Mouse (Mus musculus): ENCODE measurements at regions not wholly inside any gene's neighbourhood (a gene's known extent, or its start where the extent isn't known, plus 50 kb on each side); places are given as distances from the start of the nearest gene placed in this dataset.

- 49% methylated on average over 8 of the region's 8 CpGs for WGBS
- peak; percentile 64 for DNase-seq (ENCODE audit: low spot score)
- no peak overlapping the region for H3K27ac ChIP-seq
These were observed 240.3 kb downstream of the Ttll7 start for GRCm38 (mm10) chr3:147092188-147093075.

DNA sequence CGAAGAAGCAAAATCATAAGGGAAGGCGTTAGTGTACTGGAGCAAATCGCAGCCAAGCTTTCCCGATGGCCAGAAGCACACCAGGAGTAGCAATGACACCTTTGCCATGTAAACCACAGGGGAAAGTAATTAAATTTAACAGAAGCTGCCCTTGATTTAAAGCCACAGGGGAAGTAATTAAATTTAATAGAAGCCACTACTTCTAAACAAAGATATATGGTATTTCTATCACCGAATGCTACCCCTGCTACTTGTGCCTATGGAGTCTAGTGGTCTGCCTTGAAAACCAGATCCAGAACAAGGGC is 240.9 kb downstream of the Ttll7 start:
- Histone ChIP-seq H3K4me1 (replicated peaks; ENCODE audit: insufficient read depth, low read length) (no peaks in the 10 kb centered on the region), H3K9ac (ENCODE audit: low read depth, low read length) (no peak overlapping the region), H3K27me3 (ENCODE audit: insufficient read depth, low read length) (no peaks in the 10 kb centered on the region), H3K9me3 (replicated peaks; ENCODE audit: low read length) (no peaks in the 10 kb centered on the region), H3K27ac (no peak overlapping the region), H3K4me3 (replicated peaks; ENCODE audit: low read depth, low read length) (no peak overlapping the region), H3K36me3 (ENCODE audit: insufficient read depth, low read length) (no peaks in the 10 kb centered on the region), H3K4me2 (ENCODE audit: low read length) (no peak overlapping the region)
- WGBS, result 60% methylated on average over 5 of the region's 5 CpGs
- ATAC-seq (replicated peaks; ENCODE audit: low FRiP score, low read depth) (no peak), DNase-seq (ENCODE audit: low spot score) (no peak)
- TF ChIP-seq CTCF (IDR thresholded peaks at IDR 0.05; ENCODE audit: low read depth), result no peak

More at GRCm38 (mm10) chr3:147092188-147093075, 240.3 kb downstream of the Ttll7 start:
- Histone ChIP-seq H3K27me3 (ENCODE audit: insufficient read depth, low read length) (no peaks in the 10 kb centered on the region), H3K4me3 (replicated peaks; ENCODE audit: low read depth, low read length) (no peak overlapping the region), H3K4me2 (ENCODE audit: low read length) (no peak overlapping the region), H3K4me1 (replicated peaks; ENCODE audit: insufficient read depth, low read length) (no peaks in the 10 kb centered on the region), H3K9ac (ENCODE audit: low read depth, low read length) (no peak overlapping the region), H3K36me3 (ENCODE audit: insufficient read depth, low read length) (no peaks in the 10 kb centered on the region), H3K9me3 (replicated peaks; ENCODE audit: low read length) (no peaks in the 10 kb centered on the region)
- peak; percentile 53 for TF ChIP-seq CTCF (IDR thresholded peaks at IDR 0.05; ENCODE audit: low read depth)
- ATAC-seq (replicated peaks; ENCODE audit: low FRiP score, low read depth), result no peak

GRCm38 (mm10) chr3:147096179-147096578 is 244.0 kb downstream of the Ttll7 start:
- Histone ChIP-seq H3K27me3 (ENCODE audit: insufficient read depth, low read length) (no peaks in the 10 kb centered on the region; the same call in 1 of the 2 replicates), H3K4me1 (replicated peaks; ENCODE audit: insufficient read depth, low read length) (no peaks in the 10 kb centered on the region), H3K27ac (no peak overlapping the region), H3K9me3 (replicated peaks; ENCODE audit: low read length) (no peaks in the 10 kb centered on the region), H3K4me2 (ENCODE audit: low read length) (peak overlapping the region; percentile 5; the same call in 1 of the 2 replicates), H3K36me3 (ENCODE audit: insufficient read depth, low read length) (no peaks in the 10 kb centered on the region), H3K4me3 (replicated peaks; ENCODE audit: low read depth, low read length) (no peak overlapping the region), H3K9ac (ENCODE audit: low read depth, low read length) (peak overlapping the region; percentile 10; the same call in 1 of the 2 replicates)
- TF ChIP-seq CTCF (IDR thresholded peaks at IDR 0.05; ENCODE audit: low read depth), result no peak
- 31% methylated on average over 9 of the region's 9 CpGs for WGBS
- ATAC-seq (replicated peaks; ENCODE audit: low FRiP score, low read depth) (no peak), DNase-seq (ENCODE audit: low spot score) (no peak)

DNA sequence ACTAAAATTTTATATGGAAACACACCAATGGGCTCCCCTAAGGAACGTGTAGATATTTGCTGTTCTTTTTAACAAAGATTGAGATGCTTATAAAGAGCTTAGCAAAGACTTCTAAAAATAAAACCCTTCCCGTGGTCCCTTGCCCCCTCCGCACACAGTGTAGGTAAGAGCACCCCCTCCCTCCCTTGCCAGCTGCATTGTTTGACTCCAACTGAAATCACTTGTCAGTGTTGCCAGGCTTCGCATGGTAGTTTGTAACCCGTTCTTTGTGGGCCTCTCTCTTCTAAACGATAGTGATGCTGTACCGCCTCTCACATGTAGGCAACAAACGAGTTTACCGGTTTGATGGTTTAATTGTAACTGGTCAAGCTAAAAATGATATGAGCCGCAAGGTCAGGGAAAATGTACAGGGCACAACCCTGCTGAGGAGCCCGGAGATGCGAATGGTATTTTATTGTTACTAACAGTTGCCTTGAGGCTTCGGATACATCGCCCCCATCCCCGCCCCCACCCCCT is 246.0 kb downstream of the Ttll7 start:
- DNase-seq (ENCODE audit: low spot score) (no peak), ATAC-seq (replicated peaks; ENCODE audit: low FRiP score, low read depth) (no peak)
- Histone ChIP-seq H3K4me3 (replicated peaks; ENCODE audit: low read depth, low read length) (no peak overlapping the region), H3K27me3 (ENCODE audit: insufficient read depth, low read length) (no peaks in the 10 kb centered on the region; the same call in 1 of the 2 replicates), H3K4me1 (replicated peaks; ENCODE audit: insufficient read depth, low read length) (no peaks in the 10 kb centered on the region; the same call in 1 of the 2 replicates), H3K9ac (ENCODE audit: low read depth, low read length) (no peak overlapping the region), H3K4me2 (ENCODE audit: low read length) (peak overlapping the region; percentile 32), H3K9me3 (replicated peaks; ENCODE audit: low read length) (no peaks in the 10 kb centered on the region), H3K27ac (no peak overlapping the region), H3K36me3 (ENCODE audit: insufficient read depth, low read length) (no peaks in the 10 kb centered on the region)
- WGBS, result 23% methylated on average over 15 of the region's 15 CpGs
- TF ChIP-seq CTCF (IDR thresholded peaks at IDR 0.05; ENCODE audit: low read depth), result no peak

DNA sequence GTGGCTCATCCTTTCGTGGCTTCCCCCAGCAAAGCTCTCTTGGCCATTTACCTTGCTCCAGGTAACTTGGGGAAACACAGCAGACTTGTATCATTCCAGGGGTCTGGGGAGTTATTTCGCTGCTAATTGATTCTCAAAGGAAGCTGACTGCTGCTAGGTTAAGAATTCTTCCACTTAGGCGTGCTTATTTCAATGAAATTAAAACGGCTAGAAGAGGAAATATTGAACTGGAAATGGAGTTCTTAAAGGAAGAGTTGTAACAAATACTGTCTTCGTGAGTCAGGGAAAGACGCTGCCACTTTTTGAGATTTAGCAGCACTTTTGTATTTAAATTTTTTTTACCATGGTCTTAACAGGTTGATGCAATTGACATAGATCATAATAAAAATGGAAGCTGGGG is 246.4 kb downstream of the Ttll7 start:
- ATAC-seq (replicated peaks; ENCODE audit: low FRiP score, low read depth) (no peak), DNase-seq (ENCODE audit: low spot score) (no peak)

GRCm38 (mm10) chr3:147099143-147099713 is 247.1 kb downstream of the Ttll7 start:
- peak; percentile 62 for DNase-seq (ENCODE audit: low spot score)
- Histone ChIP-seq H3K36me3 (ENCODE audit: insufficient read depth, low read length) (no peaks in the 10 kb centered on the region), H3K9ac (ENCODE audit: low read depth, low read length) (no peak overlapping the region), H3K4me1 (replicated peaks; ENCODE audit: insufficient read depth, low read length) (no peaks in the 10 kb centered on the region; the same call in 1 of the 2 replicates), H3K4me2 (ENCODE audit: low read length) (peak overlapping the region; percentile 15; the same call in 1 of the 2 replicates), H3K27me3 (ENCODE audit: insufficient read depth, low read length) (no peaks in the 10 kb centered on the region; the same call in 1 of the 2 replicates), H3K9me3 (replicated peaks; ENCODE audit: low read length) (no peaks in the 10 kb centered on the region), H3K4me3 (replicated peaks; ENCODE audit: low read depth, low read length) (no peak overlapping the region), H3K27ac (no peak overlapping the region)
- 28% methylated on average over 12 of the region's 12 CpGs for WGBS
- no peak for ATAC-seq (replicated peaks; ENCODE audit: low FRiP score, low read depth)
- TF ChIP-seq CTCF (IDR thresholded peaks at IDR 0.05; ENCODE audit: low read depth), result no peak

More for the DNA sequence above, 246.4 kb downstream of the Ttll7 start:
- Histone ChIP-seq H3K4me3 (replicated peaks; ENCODE audit: low read depth, low read length) (no peak overlapping the region), H3K27me3 (ENCODE audit: insufficient read depth, low read length) (no peaks in the 10 kb centered on the region; the same call in 1 of the 2 replicates), H3K9me3 (replicated peaks; ENCODE audit: low read length) (no peaks in the 10 kb centered on the region), H3K36me3 (ENCODE audit: insufficient read depth, low read length) (no peaks in the 10 kb centered on the region), H3K27ac (no peak overlapping the region), H3K4me1 (replicated peaks; ENCODE audit: insufficient read depth, low read length) (no peaks in the 10 kb centered on the region; the same call in 1 of the 2 replicates), H3K9ac (ENCODE audit: low read depth, low read length) (no peak overlapping the region), H3K4me2 (ENCODE audit: low read length) (peak overlapping the region; percentile 32)
- 38% methylated on average over 6 of the region's 6 CpGs for WGBS
- TF ChIP-seq CTCF (IDR thresholded peaks at IDR 0.05; ENCODE audit: low read depth), result no peak
